Mouse (Mus musculus) C2C12 (cell line): ENCODE data around the gene Mbtd1.

Experiments
- CEBPB ChIP-seq: IDR thresholded peaks from one replicate; pipeline ENCODE4 v1.6.1; 2011; ENCODE audit warnings: low read depth, mild to moderate bottlenecking, control low read depth, moderate library complexity
- CTCF ChIP-seq: IDR thresholded peaks from one replicate; pipeline ENCODE4 v1.5.1; 2011; ENCODE audit not compliant: control insufficient read depth, insufficient read depth, insufficient read length
- MAX ChIP-seq: IDR thresholded peaks from one replicate; pipeline ENCODE4 v1.6.1; 2011; ENCODE audit warnings: mild to moderate bottlenecking, control low read depth
- MYOD1 ChIP-seq: IDR thresholded peaks from one replicate; pipeline ENCODE4 v1.6.1; 2011; ENCODE audit warnings: low read depth; ENCODE audit not compliant: control insufficient read depth, insufficient read length
- MYOG ChIP-seq: IDR thresholded peaks from one replicate; pipeline ENCODE4 v1.6.1; 2011; ENCODE audit not compliant: control insufficient read depth, insufficient read length; ENCODE audit errors: extremely low read depth

GRCm38 (mm10) chr11:93908829-93909228 lies 23.2 kb downstream of the Mbtd1 start:
- TF ChIP-seq CTCF = no peak
- TF ChIP-seq MYOD1 = no peak
- no peak for TF ChIP-seq MYOG
- peak; percentile 42 for TF ChIP-seq MAX
- no peak for TF ChIP-seq CEBPB
